In the genomic region with DNA sequence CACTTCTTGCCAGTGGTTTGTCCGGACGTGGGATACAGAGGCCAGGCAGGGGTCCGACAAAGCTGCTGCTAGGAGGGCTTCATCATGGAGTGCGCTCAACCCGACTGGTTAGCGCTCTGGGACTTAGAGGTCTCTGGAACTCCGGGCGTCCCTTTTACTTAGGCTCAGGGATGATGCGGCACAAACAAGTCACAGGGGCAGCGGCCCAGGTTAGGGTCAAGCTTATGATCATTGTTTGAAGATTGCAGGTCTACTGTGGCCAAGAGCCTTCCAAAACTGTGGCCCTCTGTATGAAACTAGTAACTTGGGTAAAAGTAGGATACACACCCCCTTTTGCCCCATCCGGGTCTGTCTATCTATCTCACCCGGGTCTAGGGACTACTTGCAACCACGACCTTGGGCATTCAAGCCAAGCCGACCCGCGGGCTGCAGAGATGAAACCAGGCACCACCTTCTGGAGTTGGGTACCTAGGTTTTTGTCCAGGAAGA, we compare ENCODE assay signal across 8 mouse cellular contexts. TPM values are rescaled to one million over a fixed set of nuclear protein-coding genes. Genes with fewer than 3 reads are reported as not detected.
DNase-seq lines count a peak whose midpoint lies in the region; ATAC-seq lines count a peak whose summit lies in the region.

No protein-coding gene starts in this region.

- H3K27ac ChIP-seq in forebrain, embryonic 13.5 days = no peak overlapping the region
- H3K27ac ChIP-seq in neural tube, embryonic 14.5 days (ENCODE audit: low read depth, low read length) = no peak overlapping the region

- peak overlapping the region; percentile 98 for H3K4me2 ChIP-seq in forebrain, embryonic 13.5 days
- peak overlapping the region; percentile 95 for H3K4me2 ChIP-seq in neural tube, embryonic 14.5 days (ENCODE audit: low read depth, low read length)

- peaks cover 16% of the 10 kb centered on the region for H3K27me3 ChIP-seq in forebrain, embryonic 13.5 days
- no peaks in the 10 kb centered on the region for H3K27me3 ChIP-seq in neural tube, embryonic 14.5 days (ENCODE audit: control insufficient read depth, insufficient read depth, low read length)

- no peaks in the 10 kb centered on the region for H3K36me3 ChIP-seq in forebrain, embryonic 13.5 days (ENCODE audit: poor library complexity, severe bottlenecking)
- no peaks in the 10 kb centered on the region for H3K36me3 ChIP-seq in neural tube, embryonic 14.5 days (ENCODE audit: control insufficient read depth, insufficient read depth, low read length)

- H3K4me1 ChIP-seq in forebrain, embryonic 13.5 days = peaks cover 22% of the 10 kb centered on the region
- H3K4me1 ChIP-seq in neural tube, embryonic 14.5 days (ENCODE audit: control insufficient read depth, insufficient read depth, low read length) = peaks cover 12% of the 10 kb centered on the region

- no peak; the same call in 1 of the 2 replicates for ATAC-seq in forebrain, embryonic 13.5 days
- no peak; the same call in 1 of the 2 replicates for ATAC-seq in neural tube, embryonic 14.5 days (ENCODE audit: low read depth)

- peak overlapping the region; percentile 52 for H3K4me3 ChIP-seq in forebrain, embryonic 13.5 days
- peak overlapping the region; percentile 51 for H3K4me3 ChIP-seq in neural tube, embryonic 14.5 days (ENCODE audit: low read depth, low read length)

- DNase-seq in thymus, postnatal 4 days = peak; percentile 12
- no peak for DNase-seq in thymus, postnatal 25 days
- DNase-seq in kidney, postnatal 10 days = peak; percentile 7
- no peak for DNase-seq in frontal cortex, adult 2 months (ENCODE audit: extremely low spot score in 1 of 2, low spot score in 1 of 2)
- no peak for DNase-seq in layer of hippocampus, adult 11-12 months (ENCODE audit: low spot score)
- DNase-seq in left cerebral cortex, adult 8-10 months (ENCODE audit: low spot score in 2 of 2) = no peak

- H3K9ac ChIP-seq in forebrain, embryonic 13.5 days = peak overlapping the region; percentile 68
- H3K9ac ChIP-seq in neural tube, embryonic 14.5 days (replicated peaks; ENCODE audit: low read depth, low read length) = peak overlapping the region; percentile 56; the same call in 1 of the 2 replicates

- 3% methylated on average over 16 of the region's 16 CpGs for WGBS in forebrain, embryonic 13.5 days
- WGBS in neural tube, embryonic 14.5 days = 4% methylated on average over 16 of the region's 16 CpGs

- no peaks in the 10 kb centered on the region for H3K9me3 ChIP-seq in forebrain, embryonic 13.5 days (replicated peaks)
- no peaks in the 10 kb centered on the region for H3K9me3 ChIP-seq in neural tube, embryonic 14.5 days (ENCODE audit: control insufficient read depth, low read length)

RNA-seq across cellular contexts. Expression of a gene that starts 0.9 kb away (rescaled TPM):
- polyA plus RNA-seq in forebrain, embryonic 13.5 days (2015; fragmentation: Nextera tagmentation; extraction: Ambion mirVana) = 3.2 TPM in 2 replicates
- 6.4 and 6.9 TPM in 2 replicates for polyA plus RNA-seq in neural tube, embryonic 14.5 days (2014; fragmentation: Nextera tagmentation; extraction: Ambion mirVana)
- polyA plus RNA-seq in frontal cortex, adult 2 months (2012; rRNA removed) = 16.3 and 16.4 TPM in 2 replicates
- 10 to 100 TPM; 36.5 to 42.4 (median 39.2) TPM for total RNA-seq in left cerebral cortex, adult 8-10 months (2022)

Comparison
In these comparisons a context has a peak if more than half of its experiments do, and no peak if none do; other contexts are left out.
1. DNase-seq: peak in thymus, postnatal 4 days (single experiment) and kidney, postnatal 10 days (single experiment); none in thymus, postnatal 25 days (single experiment), frontal cortex, adult 2 months (0 of 2), layer of hippocampus, adult 11-12 months (single experiment) and left cerebral cortex, adult 8-10 months (0 of 2).